Mouse (Mus musculus): ENCODE measurements around the gene Evi2. TPM values are rescaled to one million over a fixed set of nuclear protein-coding genes. Genes with fewer than 3 reads are reported as not detected.
A peak's percentile ranks its signal among the peaks of the same experiment; 100 is the strongest.

Gene Evi2
- polyA plus RNA-seq, 1 experiment from 2014 or later: 1.7 TPM

DNA sequence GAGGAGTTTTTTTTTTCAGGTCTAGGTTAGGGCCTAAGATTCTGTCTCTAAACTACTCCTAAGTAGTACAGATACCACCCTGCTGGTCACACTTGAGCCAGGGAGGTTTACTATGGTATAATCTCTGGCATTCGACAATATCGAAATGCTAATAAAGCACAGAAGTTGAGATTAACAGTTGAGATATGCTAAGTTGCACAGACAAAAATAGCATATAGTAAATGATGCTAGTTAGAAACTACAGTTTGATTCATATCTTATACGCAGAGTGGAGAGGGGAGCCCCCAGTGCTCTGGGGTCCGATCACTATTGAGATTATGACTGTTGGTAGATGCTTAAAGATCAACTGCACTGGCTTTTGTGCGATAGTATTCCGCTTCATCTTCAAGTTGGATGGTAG lies 1.2 kb downstream of the Evi2 start:
- Histone ChIP-seq H3K4me1 (replicated peaks; ENCODE audit: control insufficient read depth, insufficient read depth, low read length) (peaks cover 49% of the 10 kb centered on the region), H3K27me3 (replicated peaks; ENCODE audit: control insufficient read depth, insufficient read depth, low read length) (no peaks in the 10 kb centered on the region), H3K4me3 (ENCODE audit: low read depth, low read length) (no peak overlapping the region), H3K36me3 (ENCODE audit: control insufficient read depth, insufficient read depth, low read length) (peaks cover 4% of the 10 kb centered on the region; the same call in 1 of the 2 replicates), H3K9me3 (ENCODE audit: control insufficient read depth, low read length) (no peaks in the 10 kb centered on the region), H3K4me2 (no peak overlapping the region), H3K27ac (ENCODE audit: low read depth, low read length) (peak overlapping the region; percentile 36; the same call in 1 of the 2 replicates), H3K9ac (ENCODE audit: low read depth, low read length) (no peak overlapping the region)
- no peak for ATAC-seq (replicated peaks; ENCODE audit: low FRiP score)
- 90% methylated on average over 6 of the region's 6 CpGs for WGBS
- no peak for DNase-seq (ENCODE audit: low spot score)

DNA sequence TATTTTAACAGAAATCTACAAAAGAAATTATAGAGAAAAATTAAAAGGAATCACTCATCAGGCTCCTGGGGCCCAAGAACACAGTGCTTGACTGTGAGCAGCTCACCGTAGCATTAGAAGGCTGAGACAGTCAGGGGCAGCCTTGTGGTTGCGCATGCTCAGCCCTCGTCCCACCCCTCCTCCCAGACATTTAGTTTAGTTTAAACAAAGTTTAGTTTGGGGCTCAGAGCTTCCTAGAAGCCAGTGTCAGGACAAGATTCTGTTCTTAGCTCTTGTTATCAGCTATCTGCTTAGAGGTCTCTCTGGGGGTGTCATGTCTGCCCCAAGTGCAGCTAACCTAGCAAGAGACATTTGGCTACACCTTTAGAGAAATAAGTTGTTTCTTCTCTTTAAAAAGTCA lies 1.8 kb downstream of the Evi2 start:
- 58% methylated on average over 3 of the region's 3 CpGs for WGBS
- Histone ChIP-seq H3K36me3 (ENCODE audit: control insufficient read depth, insufficient read depth, low read length) (peaks cover 4% of the 10 kb centered on the region; the same call in 1 of the 2 replicates), H3K4me1 (replicated peaks; ENCODE audit: control insufficient read depth, insufficient read depth, low read length) (peaks cover 51% of the 10 kb centered on the region), H3K9ac (ENCODE audit: low read depth, low read length) (no peak overlapping the region), H3K4me3 (ENCODE audit: low read depth, low read length) (no peak overlapping the region), H3K27ac (ENCODE audit: low read depth, low read length) (peak overlapping the region; percentile 36), H3K27me3 (replicated peaks; ENCODE audit: control insufficient read depth, insufficient read depth, low read length) (no peaks in the 10 kb centered on the region), H3K9me3 (ENCODE audit: control insufficient read depth, low read length) (no peaks in the 10 kb centered on the region), H3K4me2 (peak overlapping the region; percentile 31)
- ATAC-seq (replicated peaks; ENCODE audit: low FRiP score) (no peak), DNase-seq (ENCODE audit: low spot score) (no peak)

DNA sequence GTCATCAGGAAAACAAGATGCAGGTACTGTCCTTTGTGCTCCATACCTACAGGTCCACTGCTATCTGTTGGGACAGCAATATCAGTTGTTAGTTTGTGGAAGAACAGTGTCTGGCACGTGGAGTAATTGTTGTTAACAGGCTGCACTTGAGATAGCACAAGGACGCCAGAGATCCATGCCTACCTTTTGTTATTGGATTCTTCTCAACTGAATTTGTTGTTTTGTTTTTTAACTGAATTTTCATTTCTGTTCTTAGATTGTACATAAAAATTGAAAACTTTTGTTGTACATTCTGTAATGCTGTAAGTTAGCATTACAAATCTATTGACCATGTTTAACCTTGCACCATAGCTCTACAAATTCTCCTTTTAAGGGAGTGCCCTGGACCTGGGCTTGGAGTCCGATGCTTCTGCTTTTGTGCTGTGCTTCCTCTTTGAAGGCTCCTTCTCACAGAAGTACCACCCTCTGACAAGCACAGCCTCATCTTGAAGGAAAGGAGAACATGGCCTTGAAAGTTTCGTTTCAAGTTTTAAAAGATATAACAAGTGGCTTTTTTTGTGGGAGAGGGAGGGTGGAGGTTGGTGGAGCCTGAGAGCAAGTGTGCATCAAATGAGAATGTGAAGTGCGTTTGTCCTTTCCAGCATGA lies 2.5 kb downstream of the Evi2 start:
- H3K4me3 ChIP-seq (ENCODE audit: low read depth, low read length): no peak overlapping the region
- no peaks in the 10 kb centered on the region for H3K27me3 ChIP-seq (replicated peaks; ENCODE audit: control insufficient read depth, insufficient read depth, low read length)
- peak overlapping the region; percentile 55 for H3K27ac ChIP-seq (ENCODE audit: low read depth, low read length)
- peaks cover 4% of the 10 kb centered on the region; the same call in 1 of the 2 replicates for H3K36me3 ChIP-seq (ENCODE audit: control insufficient read depth, insufficient read depth, low read length)
- ATAC-seq (replicated peaks; ENCODE audit: low FRiP score): no peak
- WGBS: 55% methylated on average over 5 of the region's 5 CpGs
- no peaks in the 10 kb centered on the region for H3K9me3 ChIP-seq (ENCODE audit: control insufficient read depth, low read length)
- DNase-seq (ENCODE audit: low spot score): no peak
- no peak overlapping the region for H3K9ac ChIP-seq (ENCODE audit: low read depth, low read length)
- H3K4me2 ChIP-seq: peak overlapping the region; percentile 31; the same call in 1 of the 2 replicates
- peaks cover 43% of the 10 kb centered on the region for H3K4me1 ChIP-seq (replicated peaks; ENCODE audit: control insufficient read depth, insufficient read depth, low read length)

DNA sequence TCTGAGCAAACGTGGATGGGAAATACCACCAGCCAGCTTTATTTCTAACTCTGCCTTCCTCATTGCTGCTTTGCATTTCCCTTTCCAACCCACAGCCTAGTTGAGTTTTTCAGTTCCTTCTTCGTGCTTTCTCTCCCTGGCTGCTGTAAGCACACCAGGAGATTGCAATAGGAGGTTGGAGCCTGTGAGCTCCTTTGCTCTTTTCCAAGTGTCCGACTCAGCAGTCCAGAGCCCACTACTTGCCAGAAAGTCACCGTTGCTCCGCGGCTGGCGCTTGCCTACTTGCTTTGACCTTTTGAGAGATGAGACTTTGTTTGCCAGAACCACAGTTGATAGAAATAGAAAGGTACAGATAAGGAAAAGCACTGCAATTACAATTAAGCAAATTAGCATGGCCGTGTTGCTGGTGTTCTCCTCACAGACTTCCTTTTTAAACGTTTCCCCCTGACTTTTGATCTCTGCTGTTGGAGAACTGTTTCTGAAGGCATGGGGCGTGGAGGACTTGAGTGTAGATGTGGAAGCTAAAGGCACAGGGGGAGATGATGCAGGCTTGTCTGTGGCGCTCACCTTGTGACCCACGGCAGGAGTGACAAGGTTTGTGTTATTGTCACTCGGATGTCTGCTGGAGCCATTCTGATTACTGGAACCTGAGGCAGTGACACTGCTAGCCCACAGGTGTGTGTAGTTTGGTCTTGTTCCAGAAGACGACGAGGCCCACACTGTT lies 3.2 kb downstream of the Evi2 start:
- no peak for ATAC-seq (replicated peaks; ENCODE audit: low FRiP score)
- no peaks in the 10 kb centered on the region for H3K9me3 ChIP-seq (ENCODE audit: control insufficient read depth, low read length)
- H3K4me1 ChIP-seq (replicated peaks; ENCODE audit: control insufficient read depth, insufficient read depth, low read length): peaks cover 43% of the 10 kb centered on the region
- no peaks in the 10 kb centered on the region for H3K27me3 ChIP-seq (replicated peaks; ENCODE audit: control insufficient read depth, insufficient read depth, low read length)
- 58% methylated on average over 15 of the region's 15 CpGs for WGBS
- H3K27ac ChIP-seq (ENCODE audit: low read depth, low read length): peak overlapping the region; percentile 55
- no peak overlapping the region for H3K9ac ChIP-seq (ENCODE audit: low read depth, low read length)
- no peak overlapping the region for H3K4me3 ChIP-seq (ENCODE audit: low read depth, low read length)
- H3K36me3 ChIP-seq (ENCODE audit: control insufficient read depth, insufficient read depth, low read length): peaks cover 4% of the 10 kb centered on the region; the same call in 1 of the 2 replicates
- peak overlapping the region; percentile 31 for H3K4me2 ChIP-seq
- no peak for DNase-seq (ENCODE audit: low spot score)

DNA sequence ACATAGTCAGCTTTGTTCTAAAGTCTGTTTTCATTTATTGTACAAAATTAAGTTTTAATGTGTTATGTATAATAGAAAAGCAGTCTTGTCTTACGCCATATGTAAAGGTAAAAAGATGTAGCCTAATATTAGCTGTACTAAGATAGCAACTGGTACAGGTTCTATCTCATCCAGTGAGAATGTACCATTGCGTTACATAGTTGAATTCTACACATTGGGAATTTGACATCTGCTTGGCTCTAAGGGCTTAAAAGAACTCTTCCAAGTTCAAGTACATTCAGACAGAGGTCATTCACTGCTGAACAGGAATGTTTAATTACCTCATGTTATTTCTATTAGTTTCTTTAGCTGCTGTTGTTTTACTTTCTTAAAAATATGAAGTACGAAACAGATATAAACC lies 3.8 kb downstream of the Evi2 start:
- ATAC-seq (replicated peaks; ENCODE audit: low FRiP score): no peak
- no peaks in the 10 kb centered on the region for H3K9me3 ChIP-seq (ENCODE audit: control insufficient read depth, low read length)
- H3K4me3 ChIP-seq (ENCODE audit: low read depth, low read length): no peak overlapping the region
- H3K27ac ChIP-seq (ENCODE audit: low read depth, low read length): no peak overlapping the region
- peaks cover 4% of the 10 kb centered on the region; the same call in 1 of the 2 replicates for H3K36me3 ChIP-seq (ENCODE audit: control insufficient read depth, insufficient read depth, low read length)
- WGBS: 90% methylated on average over 3 of the region's 3 CpGs
- H3K4me1 ChIP-seq (replicated peaks; ENCODE audit: control insufficient read depth, insufficient read depth, low read length): peaks cover 40% of the 10 kb centered on the region
- no peaks in the 10 kb centered on the region for H3K27me3 ChIP-seq (replicated peaks; ENCODE audit: control insufficient read depth, insufficient read depth, low read length)
- no peak overlapping the region for H3K4me2 ChIP-seq
- DNase-seq (ENCODE audit: low spot score): no peak
- H3K9ac ChIP-seq (ENCODE audit: low read depth, low read length): no peak overlapping the region

DNA sequence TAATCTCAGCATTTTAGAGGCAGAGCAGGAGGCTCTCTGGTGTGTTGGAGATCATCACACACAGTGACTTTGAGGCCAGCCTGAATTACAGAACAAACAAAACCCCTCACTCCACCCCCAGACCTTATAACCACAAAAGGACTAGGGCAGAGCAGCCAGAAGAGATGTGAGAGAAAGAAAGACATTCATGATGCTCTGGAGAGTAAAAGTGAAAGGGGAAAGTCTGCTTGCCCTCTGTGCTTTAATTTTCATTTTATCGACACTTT lies 6.1 kb downstream of the Evi2 start:
- Histone ChIP-seq H3K36me3 (ENCODE audit: control insufficient read depth, insufficient read depth, low read length) (peaks cover 4% of the 10 kb centered on the region; the same call in 1 of the 2 replicates), H3K9ac (ENCODE audit: low read depth, low read length) (no peak overlapping the region), H3K27ac (ENCODE audit: low read depth, low read length) (peak overlapping the region; percentile 74), H3K4me2 (peak overlapping the region; percentile 50), H3K4me1 (replicated peaks; ENCODE audit: control insufficient read depth, insufficient read depth, low read length) (peaks cover 33% of the 10 kb centered on the region), H3K9me3 (ENCODE audit: control insufficient read depth, low read length) (no peaks in the 10 kb centered on the region), H3K27me3 (replicated peaks; ENCODE audit: control insufficient read depth, insufficient read depth, low read length) (no peaks in the 10 kb centered on the region), H3K4me3 (ENCODE audit: low read depth, low read length) (no peak overlapping the region)
- DNase-seq (ENCODE audit: low spot score): no peak
- 65% methylated on average over 1 of the region's 1 CpGs for WGBS
- ATAC-seq (replicated peaks; ENCODE audit: low FRiP score): no peak

DNA sequence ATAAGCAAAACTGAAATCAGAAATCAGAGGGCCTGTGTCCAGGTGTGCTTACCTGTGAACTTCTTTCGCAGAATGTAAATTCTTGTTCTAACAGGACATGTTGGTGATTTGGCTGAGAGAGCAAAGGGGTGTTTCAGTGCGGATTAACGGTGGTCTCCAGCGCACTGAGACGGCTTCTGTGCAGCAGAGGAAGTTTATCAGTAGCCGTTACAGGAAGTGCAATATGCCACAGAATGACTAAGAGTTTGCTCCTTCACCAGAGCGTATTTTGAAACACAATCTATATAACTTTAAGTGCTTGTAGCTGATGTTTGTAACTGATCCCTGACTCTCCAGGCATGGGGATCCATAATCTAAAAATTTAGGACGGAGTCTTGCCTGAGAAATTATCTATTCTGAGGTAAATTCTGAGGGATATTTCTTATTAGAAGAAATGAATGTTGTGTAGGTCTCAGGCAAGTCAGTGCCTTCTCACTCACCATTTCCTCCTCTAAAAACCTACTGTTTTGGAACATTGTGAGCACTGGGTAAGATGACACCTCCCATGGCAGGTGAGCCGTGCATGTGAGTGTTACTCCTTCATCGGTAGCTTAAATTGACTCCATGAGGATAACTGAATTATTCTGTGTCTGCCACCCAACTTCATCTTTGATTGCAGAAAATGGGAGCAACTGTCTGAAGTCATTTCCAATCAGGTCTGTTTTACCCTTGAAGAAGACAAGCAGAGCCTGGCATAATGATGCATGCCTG lies 6.7 kb downstream of the Evi2 start, which contains the start of gene Evi2b:
TSS of gene Evi2b (minus strand) at position 203 of the 750 bp plus-strand sequence.
- 37% methylated on average over 10 of the region's 10 CpGs for WGBS
- no peak for ATAC-seq (replicated peaks; ENCODE audit: low FRiP score)
- H3K9ac ChIP-seq (ENCODE audit: low read depth, low read length): peak within 1 kb of the TSS; percentile 30; the same call in 1 of the 2 replicates
- H3K27me3 ChIP-seq (replicated peaks; ENCODE audit: control insufficient read depth, insufficient read depth, low read length): no peaks in the 10 kb centered on the region
- DNase-seq (ENCODE audit: low spot score): no peak
- H3K36me3 ChIP-seq (ENCODE audit: control insufficient read depth, insufficient read depth, low read length): peaks cover 4% of the 10 kb centered on the region; the same call in 1 of the 2 replicates
- no peaks in the 10 kb centered on the region for H3K9me3 ChIP-seq (ENCODE audit: control insufficient read depth, low read length)
- H3K4me1 ChIP-seq (replicated peaks; ENCODE audit: control insufficient read depth, insufficient read depth, low read length): peaks cover 32% of the 10 kb centered on the region
- peak within 1 kb of the TSS; percentile 51 for H3K4me2 ChIP-seq
- H3K4me3 ChIP-seq (ENCODE audit: low read depth, low read length): peak within 1 kb of the TSS; percentile 37
- peak within 1 kb of the TSS; percentile 74 for H3K27ac ChIP-seq (ENCODE audit: low read depth, low read length)

DNA sequence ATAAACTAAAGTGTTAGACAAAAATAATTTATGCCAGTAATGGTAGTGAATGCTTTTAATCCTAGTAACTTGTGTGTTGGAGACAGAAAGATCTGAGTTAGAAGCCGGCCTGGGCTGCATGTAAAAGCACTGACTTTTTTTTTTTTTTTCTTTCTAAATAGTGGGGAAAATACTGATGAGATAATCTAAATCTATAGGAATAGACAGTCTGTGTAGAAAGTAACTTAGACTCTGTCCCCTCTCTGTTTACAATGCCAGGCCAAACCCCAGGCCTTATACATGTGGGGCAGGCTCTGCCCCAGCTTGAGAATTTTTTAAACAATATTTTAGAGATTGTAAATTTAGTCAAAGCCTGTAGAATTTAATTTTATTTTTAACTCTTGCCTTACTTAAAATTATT lies 7.4 kb downstream of the Evi2 start:
- Histone ChIP-seq H3K4me3 (ENCODE audit: low read depth, low read length) (peak overlapping the region; percentile 37), H3K36me3 (ENCODE audit: control insufficient read depth, insufficient read depth, low read length) (peaks cover 4% of the 10 kb centered on the region; the same call in 1 of the 2 replicates), H3K9me3 (ENCODE audit: control insufficient read depth, low read length) (no peaks in the 10 kb centered on the region), H3K4me1 (replicated peaks; ENCODE audit: control insufficient read depth, insufficient read depth, low read length) (peaks cover 29% of the 10 kb centered on the region), H3K9ac (ENCODE audit: low read depth, low read length) (0 out of 2 replicates have a peak overlapping the region, but pooled peaks have one; percentile 20), H3K27me3 (replicated peaks; ENCODE audit: control insufficient read depth, insufficient read depth, low read length) (no peaks in the 10 kb centered on the region), H3K4me2 (peak overlapping the region; percentile 51), H3K27ac (ENCODE audit: low read depth, low read length) (no peak overlapping the region)
- WGBS: 36% methylated on average over 1 of the region's 1 CpGs
- no peak for DNase-seq (ENCODE audit: low spot score)
- no peak for ATAC-seq (replicated peaks; ENCODE audit: low FRiP score)

Data from liver, embryonic 11.5 days (tissue).